Mouse (Mus musculus) cerebellum, adult 2 months (tissue): ENCODE measurements around the gene Egfem1.

ENCODE experiments used
- CTCF ChIP-seq: fragments of 200-500 bp; IDR thresholded peaks from 2 replicates; pipeline ENCODE4 v1.5.1; 2011; ENCODE audit warnings: low read depth, mild to moderate bottlenecking, control low read depth, low read length, moderate library complexity, borderline replicate concordance; ENCODE audit not compliant: insufficient read depth
- POLR2A ChIP-seq: fragments of 200-500 bp; IDR thresholded peaks from 2 replicates; pipeline ENCODE4 v1.6.1; 2011; ENCODE audit warnings: low read length, control low read depth, borderline replicate concordance; ENCODE audit not compliant: insufficient read depth

- TF ChIP-seq POLR2A (no peak), CTCF (no peak)
Measured at GRCm38 (mm10) chr3:29443024-29443423, 361.2 kb downstream of the Egfem1 start.
